Mouse (Mus musculus): Measurements from ENCODE around the gene Atf7ip. TPM values are rescaled to one million over a fixed set of nuclear protein-coding genes. Genes with fewer than 3 reads are reported as not detected.

Gene Atf7ip
- total RNA-seq, 2 experiments from 2014 or later = 34.9 to 50.4 TPM

GRCm38 (mm10) chr6:136631945-136632534 lies 126.1 kb downstream of the Atf7ip start:
- DNase-seq (ENCODE audit: low spot score in 2 of 2) = no peak

GRCm38 (mm10) chr6:136633154-136633553 lies 127.2 kb downstream of the Atf7ip start:
- no peak for DNase-seq (ENCODE audit: low spot score in 2 of 2)

DNA sequence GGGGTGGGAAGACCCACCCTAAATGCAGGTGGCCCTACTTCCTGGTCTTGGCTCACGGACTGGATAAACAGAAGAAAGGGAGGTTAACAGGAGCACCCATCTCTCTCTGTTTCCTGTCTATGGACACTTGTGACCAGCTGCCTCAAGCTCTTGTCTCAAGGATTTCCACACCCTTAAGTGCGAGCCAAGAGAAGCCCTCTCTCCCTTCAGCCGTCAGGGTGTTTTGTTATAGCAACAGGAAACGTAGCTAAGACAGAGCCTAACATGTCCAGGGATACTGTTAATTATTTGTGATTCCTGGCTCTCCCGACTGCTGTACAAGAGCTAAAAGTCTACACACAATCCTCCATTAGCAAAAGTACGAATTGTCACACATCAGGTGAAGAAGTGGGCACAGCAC lies 127.8 kb downstream of the Atf7ip start:
- DNase-seq (ENCODE audit: low spot score in 2 of 2) = no peak

- no peak for DNase-seq (ENCODE audit: low spot score in 2 of 2)
Observed at GRCm38 (mm10) chr6:136634982-136635381, 129.0 kb downstream of the Atf7ip start.

DNA sequence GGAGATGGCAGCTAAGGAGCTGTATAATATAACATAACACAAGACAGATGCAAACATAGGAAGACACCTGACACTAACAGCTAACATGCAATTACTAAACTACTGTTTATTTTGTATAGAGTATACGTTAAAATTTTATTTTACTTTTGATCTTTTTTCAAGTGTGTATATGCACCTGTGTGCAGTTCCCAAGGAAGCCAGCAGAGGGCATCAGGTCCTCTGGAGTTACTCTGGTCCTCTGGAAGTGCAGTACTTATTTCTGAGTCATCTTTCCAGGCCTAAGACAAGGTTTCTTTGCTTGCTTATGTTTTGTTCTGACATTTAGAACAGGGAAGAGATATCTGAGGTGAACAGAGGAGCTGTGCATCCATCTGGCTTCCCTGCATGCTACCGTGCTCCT lies 138.2 kb downstream of the Atf7ip start:
- no peak for DNase-seq (ENCODE audit: low spot score in 2 of 2)

GRCm38 (mm10) chr6:136645754-136646153 lies 139.8 kb downstream of the Atf7ip start:
- no peak for DNase-seq (ENCODE audit: low spot score in 2 of 2)

DNA sequence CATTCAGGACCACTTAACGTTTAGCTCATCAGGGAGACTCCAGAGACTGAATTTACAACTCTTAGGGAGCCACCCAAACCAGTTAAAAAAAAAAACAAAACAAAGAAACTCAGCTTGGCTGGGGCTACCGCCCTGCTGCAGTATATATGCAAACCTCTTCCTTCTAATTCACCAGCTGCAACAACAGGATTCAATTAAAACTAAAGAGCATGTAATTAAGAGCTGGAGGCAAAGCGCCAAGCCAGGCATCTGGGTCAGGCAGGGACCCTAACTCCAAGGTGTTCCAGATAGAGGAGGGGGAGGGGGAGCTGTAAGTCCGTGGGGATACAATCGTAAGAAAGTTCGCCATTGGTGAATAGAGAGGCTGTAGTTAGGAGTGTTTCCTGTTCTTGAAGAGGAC lies 140.2 kb downstream of the Atf7ip start:
- no peak for DNase-seq (ENCODE audit: low spot score in 2 of 2)

DNA sequence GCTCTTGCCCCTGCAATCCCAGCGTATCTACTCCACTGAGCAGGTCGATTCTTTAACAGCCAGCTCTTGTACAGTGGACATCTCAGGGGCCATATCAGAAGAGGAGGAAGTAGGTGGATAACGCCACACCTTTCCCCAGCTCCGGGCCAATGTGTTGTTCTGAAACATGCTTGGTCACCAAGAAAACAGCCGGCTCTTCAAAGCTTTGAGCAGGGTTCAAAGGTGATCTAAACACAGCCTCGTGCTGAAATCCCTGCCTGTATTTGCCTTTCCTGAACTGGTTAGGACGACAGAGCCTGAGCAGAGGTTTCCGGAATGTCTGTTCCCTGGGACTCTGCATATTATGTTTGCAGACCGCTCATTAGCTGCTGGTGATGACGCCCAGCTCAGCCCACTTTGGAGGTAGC lies 141.5 kb downstream of the Atf7ip start:
- DNase-seq (ENCODE audit: low spot score in 2 of 2) = no peak

DNA sequence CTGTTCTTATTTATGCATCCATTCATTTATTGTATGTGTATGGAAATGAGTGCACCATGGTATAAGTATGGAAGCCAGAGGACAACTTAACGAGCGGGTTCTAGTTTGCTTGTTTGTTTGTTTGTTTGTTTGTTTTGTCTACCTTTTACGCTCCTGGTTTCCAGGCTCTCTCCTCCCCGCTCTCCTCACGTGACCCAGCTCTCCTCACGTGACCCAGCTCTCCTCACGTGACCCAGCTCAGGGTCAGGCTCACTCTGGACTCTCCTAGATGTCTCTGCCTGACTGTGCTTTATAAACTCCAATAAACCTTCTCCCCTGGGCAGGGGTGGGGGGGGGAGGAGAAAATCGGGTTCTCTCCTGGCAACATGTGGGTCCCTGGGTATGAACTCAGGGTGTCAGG lies 144.7 kb downstream of the Atf7ip start:
- no peak for DNase-seq (ENCODE audit: low spot score in 2 of 2)

DNA sequence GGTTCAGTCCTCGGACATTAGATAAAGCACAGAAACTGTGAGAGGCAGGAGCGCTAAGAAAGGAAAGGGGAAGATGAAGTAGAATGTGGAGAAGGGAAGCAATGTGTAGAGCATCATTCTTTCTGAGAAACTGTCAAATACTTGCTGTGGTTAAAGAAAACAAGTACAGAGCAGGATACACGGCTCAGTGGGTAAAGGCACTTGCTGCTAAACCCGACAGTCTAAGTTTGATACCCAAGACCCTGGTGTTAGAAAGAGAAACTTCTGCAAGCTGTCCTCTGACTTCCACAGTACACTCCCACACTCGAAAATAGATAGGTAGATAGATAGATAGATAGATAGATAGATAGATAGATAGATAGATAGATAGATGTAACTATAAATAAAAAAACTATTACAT lies 147.4 kb downstream of the Atf7ip start:
- no peak for DNase-seq (ENCODE audit: low spot score in 2 of 2)

GRCm38 (mm10) chr6:136654470-136654869 lies 148.5 kb downstream of the Atf7ip start:
- DNase-seq (ENCODE audit: low spot score in 2 of 2) = no peak

GRCm38 (mm10) chr6:136655786-136656185 lies 149.8 kb downstream of the Atf7ip start:
- DNase-seq (ENCODE audit: low spot score in 2 of 2) = no peak

DNA sequence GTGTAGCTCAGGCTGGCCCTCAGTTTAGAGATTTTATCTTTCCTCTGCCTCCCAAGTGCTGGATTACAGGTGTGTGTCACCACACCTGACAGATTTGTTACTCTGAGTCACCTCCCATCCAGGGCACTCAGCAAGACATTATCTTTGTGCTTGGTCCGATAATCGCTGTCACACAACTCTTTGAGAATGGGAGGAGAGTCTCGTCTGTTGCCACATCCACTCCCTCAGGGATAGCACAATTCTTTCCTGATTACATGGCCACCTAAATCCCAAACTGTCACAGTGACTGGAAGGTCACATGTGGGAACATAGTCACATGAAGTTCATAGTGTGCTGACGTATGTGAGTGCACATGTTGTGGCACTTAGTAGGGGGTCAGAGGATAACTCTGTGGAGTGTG lies 152.3 kb downstream of the Atf7ip start:
- DNase-seq (ENCODE audit: low spot score in 2 of 2) = no peak

- DNase-seq (ENCODE audit: low spot score in 2 of 2) = no peak
Observed at GRCm38 (mm10) chr6:136659226-136659625, 153.3 kb downstream of the Atf7ip start.

Other genes with a start within 250 kb of the Atf7ip start
- not detected for gene Gm8994, start 178.6 kb upstream of the Atf7ip start, total RNA-seq (2021)
- gene E330021D16Rik, start 90.6 kb upstream of the Atf7ip start, total RNA-seq (2021) = not detected
- gene Plbd1, start 155.8 kb downstream of the Atf7ip start, total RNA-seq (2021) = 10 to 100 TPM; 32.2 to 75.7 TPM

All from adrenal gland, adult 18-20 months (tissue).